Mouse (Mus musculus) urinary bladder, postnatal 4 days (tissue): ENCODE results near the gene Creld1.

Source experiments
- DNase-seq, 2 experiments: peaks; one replicate each; pipeline ENCODE4 v3.0.0; 2021 to 2022; ENCODE audit warnings: low spot score in 2 of 2

Gene Creld1

DNA sequence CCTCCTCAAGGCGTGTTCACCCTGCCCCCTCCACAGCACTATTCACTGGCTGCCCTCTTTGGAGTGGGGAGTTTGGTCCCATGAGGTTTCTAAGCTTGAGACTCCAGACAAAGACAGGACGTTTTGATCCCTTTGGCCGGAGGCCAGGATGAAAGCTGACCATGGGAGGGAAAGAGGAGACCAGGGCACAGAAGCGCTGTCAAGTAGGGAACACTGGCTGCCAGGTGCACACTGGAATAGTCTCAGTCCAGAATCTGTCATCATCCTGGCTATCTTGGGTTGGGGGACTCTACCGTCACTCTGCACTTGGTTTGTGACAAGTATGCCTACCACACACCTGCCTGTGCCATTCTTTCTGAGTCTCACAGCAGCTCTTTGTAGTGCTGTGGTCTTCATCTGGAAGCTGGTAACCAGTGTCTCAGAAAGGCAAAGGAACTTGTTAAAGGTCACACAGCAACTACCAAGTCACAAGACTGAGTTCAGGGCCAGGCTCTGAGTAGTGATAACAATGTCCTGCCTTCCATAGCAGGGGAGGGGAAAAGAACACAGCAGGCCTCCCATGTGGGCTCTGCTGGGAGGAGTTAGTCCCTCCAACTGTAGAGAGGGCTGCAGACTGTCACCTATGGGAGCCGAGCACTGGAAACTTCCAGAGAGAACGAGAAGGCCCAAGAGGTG lies 25.3 kb downstream of the Creld1 start:
- no peak for DNase-seq

DNA sequence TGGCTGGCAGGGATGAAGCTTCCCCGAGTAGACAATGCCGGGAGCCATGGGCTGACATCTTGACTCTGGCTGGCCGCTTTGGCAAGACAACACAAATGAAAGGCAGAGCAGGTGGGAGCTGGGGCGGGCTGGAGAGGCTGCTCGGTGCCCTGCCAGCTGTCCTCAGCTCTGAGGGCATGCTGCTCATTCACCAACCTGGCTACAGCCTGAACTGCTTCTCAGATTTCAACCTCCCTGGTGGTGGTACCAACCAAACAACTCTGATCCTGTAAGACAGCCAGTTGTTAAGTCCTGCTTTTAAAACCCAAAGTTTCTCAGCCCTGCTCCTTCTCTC lies 25.8 kb downstream of the Creld1 start:
- DNase-seq: no peak

DNA sequence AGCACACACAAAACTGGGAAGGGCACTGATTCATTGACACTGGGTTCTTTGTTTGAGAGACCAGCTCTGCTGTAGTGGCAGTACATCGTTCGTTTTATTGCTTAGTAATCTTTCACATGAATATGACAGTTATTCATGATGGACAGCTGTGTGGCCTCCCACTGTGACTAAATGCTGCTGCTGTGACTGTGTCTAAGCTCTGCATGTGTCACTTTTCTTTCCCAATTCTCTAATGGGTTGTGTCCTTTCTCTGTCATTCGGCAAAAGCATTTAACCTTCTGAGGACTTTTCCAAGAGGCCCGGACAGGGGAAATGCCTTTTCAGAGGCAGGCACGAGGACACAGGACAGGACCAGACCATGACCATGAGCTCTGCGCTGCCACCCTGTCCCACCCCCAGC lies 30.8 kb downstream of the Creld1 start:
- no peak for DNase-seq

DNA sequence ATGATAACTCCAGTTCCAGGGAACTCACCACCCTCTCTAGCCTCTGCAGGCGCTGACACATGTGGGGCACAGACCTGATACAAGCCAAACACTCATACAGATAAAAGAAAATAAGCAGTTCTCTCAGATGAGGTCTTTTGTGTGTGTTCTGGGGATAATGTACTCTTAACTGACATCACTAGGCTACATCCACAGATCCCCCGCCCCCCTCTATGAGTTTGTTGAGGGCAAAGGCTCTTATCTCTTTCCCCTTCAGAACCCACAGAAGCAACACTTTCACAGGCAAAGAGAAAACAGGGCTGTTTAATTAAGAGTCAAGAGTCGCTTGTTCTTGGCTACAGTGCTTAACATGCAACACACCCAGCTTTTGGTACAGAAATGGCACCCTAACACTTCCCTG lies 31.5 kb downstream of the Creld1 start:
- no peak for DNase-seq

DNA sequence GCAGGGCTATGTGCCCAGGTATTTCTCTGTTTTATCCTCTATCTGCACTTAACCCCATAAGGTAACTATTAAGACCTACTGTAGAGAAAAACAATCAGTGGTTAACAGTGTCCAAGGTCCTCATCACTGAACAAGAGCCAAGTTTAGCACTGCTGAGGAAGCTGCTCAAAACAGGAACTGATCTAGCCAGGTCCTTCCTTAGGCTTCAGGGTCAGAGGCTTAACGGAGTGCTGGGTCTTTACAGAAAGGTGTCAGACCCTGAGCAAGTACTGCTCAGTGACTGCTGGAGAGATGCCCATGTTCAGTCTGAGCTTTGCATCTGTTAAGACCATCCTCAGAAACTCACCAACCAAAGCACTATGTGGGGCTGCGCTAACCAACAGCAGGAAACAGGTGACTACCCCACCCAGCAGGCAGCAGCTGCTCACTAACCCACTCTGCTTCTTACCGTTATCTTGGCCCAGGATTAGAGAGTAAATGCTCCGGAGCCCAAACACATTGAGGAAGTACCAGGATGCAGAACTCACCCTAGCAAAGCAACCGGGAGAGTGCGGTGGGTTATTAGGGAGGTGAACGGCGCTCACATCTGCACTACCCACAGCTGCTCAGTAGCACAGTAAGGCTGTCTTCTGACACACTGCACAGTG lies 34.5 kb downstream of the Creld1 start:
- DNase-seq: no peak

DNA sequence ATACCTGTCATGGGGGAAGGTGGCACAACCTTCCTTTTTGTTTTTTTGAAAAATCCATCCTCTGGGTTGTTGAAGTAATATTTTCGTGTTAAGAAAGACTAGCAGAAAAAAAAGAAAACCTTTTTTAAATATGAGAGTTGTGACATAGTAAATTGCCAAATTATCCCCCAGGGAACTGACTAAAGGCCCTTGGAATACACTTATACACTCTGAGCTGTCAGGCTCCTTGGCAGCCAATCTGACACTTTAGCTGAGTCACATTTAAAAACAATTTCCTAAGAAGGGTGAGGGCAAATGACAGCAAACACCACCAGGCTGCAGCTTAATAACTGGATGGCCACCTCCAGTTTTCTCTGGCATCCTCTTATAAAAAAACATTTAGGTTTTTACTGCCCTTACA lies 39.2 kb downstream of the Creld1 start:
- no peak for DNase-seq

DNA sequence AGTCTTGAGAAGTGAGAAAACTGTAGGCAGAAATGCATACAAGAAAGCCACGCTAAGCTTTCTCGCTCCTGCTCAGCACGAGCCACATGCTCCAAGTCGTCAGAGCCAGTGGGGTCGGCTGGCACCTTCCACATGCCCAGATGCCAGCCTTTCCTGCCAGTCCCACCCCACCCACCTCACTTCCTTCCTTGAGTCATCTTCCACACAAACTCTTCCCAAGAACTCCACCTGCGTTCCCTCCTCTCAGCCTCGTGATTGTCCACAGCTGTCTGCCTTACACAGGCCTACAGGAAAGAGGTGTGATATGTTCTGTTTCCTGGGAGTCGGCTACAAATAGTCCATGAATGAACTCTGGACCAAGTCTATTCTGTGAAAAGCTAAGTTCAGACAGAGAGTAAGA lies 40.3 kb downstream of the Creld1 start:
- DNase-seq: no peak

DNA sequence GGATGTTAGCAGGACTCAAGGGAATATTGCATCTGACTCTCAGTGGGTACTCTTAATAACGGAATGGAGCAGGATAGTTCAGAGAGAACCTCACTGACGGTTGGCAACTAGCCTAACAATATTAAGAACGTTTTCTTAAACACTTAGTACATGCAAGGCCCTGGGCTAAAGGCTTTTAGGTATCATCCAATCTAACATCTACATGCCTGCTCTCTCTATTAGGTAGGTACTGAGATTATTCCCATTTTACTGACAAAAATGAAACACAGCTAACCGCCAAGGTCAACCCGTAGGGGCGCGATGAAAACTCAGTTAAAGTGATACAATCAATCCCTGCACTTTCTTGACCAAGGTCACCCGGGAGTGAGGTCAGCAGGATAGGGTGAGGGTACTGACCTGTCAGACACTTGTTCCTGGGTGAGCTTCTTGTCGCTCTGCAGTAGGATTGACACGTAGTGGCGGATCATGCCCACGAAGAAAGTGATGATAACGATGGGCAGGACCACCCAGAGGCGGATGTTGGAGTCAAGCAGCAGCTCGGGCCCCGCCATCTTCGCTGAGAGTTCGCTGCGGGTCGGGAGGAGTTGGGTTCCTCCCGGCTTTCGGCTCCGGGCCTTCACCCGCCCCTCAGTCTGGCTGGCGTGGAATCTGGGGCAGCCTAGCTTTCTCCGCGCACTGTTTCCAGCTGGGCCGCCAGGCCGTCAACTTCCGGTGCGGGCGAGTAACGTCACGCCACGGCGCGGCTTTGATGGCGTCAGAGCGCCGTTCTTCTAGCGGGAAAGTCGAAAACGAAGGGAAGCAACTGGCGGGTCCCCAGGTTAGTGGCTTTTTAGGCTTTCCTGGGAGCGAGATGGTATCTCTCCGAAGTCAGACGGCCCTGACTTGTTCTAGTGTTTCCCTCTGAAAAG lies 48.1 kb downstream of the Creld1 start, which contains the start of the genes Emc3 and Fancd2:
Gene Emc3 (minus strand): TSS at position 721 of the 908 bp plus-strand sequence.
Gene Fancd2 (plus strand): TSS at position 751 of the 908 bp plus-strand sequence.
- DNase-seq: peak; percentile 86 to 94

DNA sequence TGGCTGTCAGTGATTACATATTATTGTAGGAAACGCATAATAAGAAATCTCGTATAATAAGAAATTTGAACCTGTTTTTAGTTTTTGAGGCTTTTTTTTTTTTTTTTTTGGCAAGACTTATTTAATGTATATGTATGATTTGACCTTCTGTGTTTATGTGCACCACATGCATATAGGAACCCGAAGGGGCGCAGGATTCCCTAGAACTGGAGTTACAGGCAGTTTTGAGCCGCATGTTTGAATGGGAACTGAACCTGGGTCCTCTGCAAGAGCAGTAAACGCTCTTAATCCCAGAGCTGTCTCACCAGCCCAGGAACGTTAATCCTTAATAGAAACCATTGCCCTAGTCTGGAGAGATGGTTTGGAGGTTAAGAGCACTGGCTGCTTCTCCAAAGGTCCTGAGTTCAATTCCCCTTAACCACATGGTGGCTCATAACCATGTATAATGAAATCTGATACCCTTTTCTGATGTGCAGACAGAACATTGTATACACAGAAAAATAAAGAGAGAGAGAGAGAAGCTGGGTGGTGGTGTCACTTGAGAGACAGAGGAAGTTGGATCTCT lies 48.8 kb downstream of the Creld1 start:
- no peak for DNase-seq

DNA sequence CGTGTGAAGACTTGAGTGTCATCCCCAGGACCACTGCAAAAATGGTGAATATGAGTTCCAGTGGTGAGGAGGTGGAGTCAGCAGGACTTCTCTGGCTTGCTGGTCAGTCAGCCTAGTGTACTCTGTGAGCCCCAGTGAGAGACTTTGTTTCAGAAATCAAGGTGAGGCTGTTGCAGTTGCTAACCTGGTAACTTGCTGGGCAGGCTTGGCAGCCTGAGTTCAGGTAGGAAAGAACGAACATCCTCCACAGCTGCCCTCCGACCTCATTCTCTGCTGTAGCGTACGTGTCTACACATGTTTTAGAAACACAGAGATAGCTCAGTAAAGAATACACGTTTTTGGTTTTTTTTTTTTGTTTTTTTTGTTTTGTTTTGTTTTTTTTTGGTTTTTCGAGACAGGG lies 51.8 kb downstream of the Creld1 start:
- no peak for DNase-seq

DNA sequence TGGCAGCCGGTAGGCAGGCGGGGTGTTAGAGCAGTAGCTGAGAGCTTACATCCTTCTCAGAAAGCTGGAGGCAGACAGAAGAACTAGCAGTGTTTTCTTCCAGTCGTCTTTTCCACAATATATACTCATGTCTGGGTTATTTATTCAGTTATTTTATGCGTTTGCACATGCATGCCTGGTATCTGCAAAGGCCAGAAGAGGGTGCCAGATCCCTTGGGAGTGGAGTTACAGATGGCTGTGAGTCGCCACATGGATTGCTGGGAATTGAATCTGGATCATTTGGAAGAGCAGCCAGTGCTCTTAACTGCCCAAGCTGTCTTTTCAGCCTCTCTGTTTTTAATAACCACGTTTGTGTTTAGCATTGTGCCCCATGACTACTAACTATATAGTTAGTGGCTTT lies 58.5 kb downstream of the Creld1 start:
- no peak for DNase-seq
